Mouse (Mus musculus): ENCODE measurements around the gene Bin2. TPM values are rescaled to one million over a fixed set of nuclear protein-coding genes. Genes with fewer than 3 reads are reported as not detected.

Gene Bin2
- 3.6 and 4.2 TPM in 2 replicates for polyA plus RNA-seq (2012; rRNA removed)

GRCm38 (mm10) chr15:100669337-100669736, at the start of gene Bin2:
TSS of gene Bin2 (minus strand) at chr15:100669553.

GRCm38 (mm10) chr15:100687430-100687971, 18.1 kb upstream of the Bin2 start, which contains the start of gene Cela1:
TSS of gene Cela1 (minus strand) at chr15:100687921.

GRCm38 (mm10) chr15:100636700-100637501, 32.5 kb downstream of the Bin2 start, which contains the start of gene Smagp:
TSS of gene Smagp (minus strand) at chr15:100636940.

GRCm38 (mm10) chr15:100614996-100615824, 54.1 kb downstream of the Bin2 start, which contains the start of gene Dazap2:
TSS of gene Dazap2 (plus strand) at chr15:100615349.

GRCm38 (mm10) chr15:100599276-100600046, 69.9 kb downstream of the Bin2 start, which contains the start of gene Pou6f1:
TSS of gene Pou6f1 (minus strand) at chr15:100599984.

Other genes starting within 250 kb of the Bin2 start
- gene Gm5475, start 247.4 kb downstream of the Bin2 start, polyA plus RNA-seq (2012; rRNA removed) = 0.07 TPM in 1 of 2 replicates, not detected in the other
- gene Slc11a2, start 244.5 kb downstream of the Bin2 start, polyA plus RNA-seq (2012; rRNA removed) = 33.4 and 40.0 TPM in 2 replicates
- 41.4 and 44.8 TPM in 2 replicates for gene Letmd1, start 200.5 kb downstream of the Bin2 start, polyA plus RNA-seq (2012; rRNA removed)
- gene Csrnp2, start 174.1 kb downstream of the Bin2 start, polyA plus RNA-seq (2012; rRNA removed) = 2.1 and 2.4 TPM in 2 replicates
- gene Tfcp2, start 117.5 kb downstream of the Bin2 start, polyA plus RNA-seq (2012; rRNA removed) = 4.6 and 8.1 TPM in 2 replicates
- 11.7 and 16.0 TPM in 2 replicates for gene Pou6f1, start 69.6 kb downstream of the Bin2 start, polyA plus RNA-seq (2012; rRNA removed)
- 669 and 1,069 TPM in 2 replicates for gene Dazap2, start 54.2 kb downstream of the Bin2 start, polyA plus RNA-seq (2012; rRNA removed)
- gene Smagp, start 32.6 kb downstream of the Bin2 start, polyA plus RNA-seq (2012; rRNA removed) = 557 and 585 TPM in 2 replicates
- gene Cela1, start 18.4 kb upstream of the Bin2 start, polyA plus RNA-seq (2012; rRNA removed) = 515 and 2,945 TPM in 2 replicates
- 40.0 and 45.2 TPM in 2 replicates for gene Galnt6, start 59.8 kb upstream of the Bin2 start, polyA plus RNA-seq (2012; rRNA removed)
- gene Slc4a8, start 92.2 kb upstream of the Bin2 start, polyA plus RNA-seq (2012; rRNA removed) = 1.2 and 1.4 TPM in 2 replicates
- 0.19 and 0.20 TPM in 2 replicates for gene Scn8a, start 200.3 kb upstream of the Bin2 start, polyA plus RNA-seq (2012; rRNA removed)